Mouse (Mus musculus): ENCODE results near the gene Oaz2. TPM values are rescaled to one million over a fixed set of nuclear protein-coding genes. Genes with fewer than 3 reads are reported as not detected.
"Not testable (repeated sequence)": the region's sequence is repeated elsewhere in the genome, so short reads cannot be mapped to it uniquely, and the experiment has no call there.

Oaz2 gene
- total RNA-seq, 2 experiments from 2014 or later = 217 to 221 TPM

DNA sequence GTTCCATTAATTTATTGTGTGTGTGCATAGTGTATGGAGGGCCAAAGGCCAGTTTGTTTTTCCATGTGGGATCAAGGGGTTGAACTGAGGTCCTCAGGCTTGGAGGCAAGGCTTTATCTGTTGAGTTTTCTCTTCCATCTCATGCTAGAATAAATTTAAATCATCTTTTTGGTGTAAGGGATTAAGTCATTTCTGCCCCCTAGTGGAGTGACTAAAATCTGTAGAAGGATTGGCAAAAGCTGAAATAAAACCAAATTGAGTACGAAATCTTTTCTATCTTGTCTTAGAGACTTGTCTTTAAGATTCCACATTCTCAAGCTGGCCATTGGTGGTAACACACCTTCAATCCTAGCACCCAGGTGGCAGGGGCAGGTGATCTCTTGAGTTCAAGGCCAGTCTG is 15.2 kb downstream of the Oaz2 start:
- intact Hi-C loops (cut with DNase I) = no loop called here
- no peak for DNase-seq

- DNase-seq = no peak
- intact Hi-C loops (cut with DNase I) = loop anchor here (2.0 kb wide), 1 partner anchor 20 kb away; no protein-coding TSS in a partner anchor
These were observed 16.9 kb downstream of the Oaz2 start for GRCm38 (mm10) chr9:65684704-65685103.

DNA sequence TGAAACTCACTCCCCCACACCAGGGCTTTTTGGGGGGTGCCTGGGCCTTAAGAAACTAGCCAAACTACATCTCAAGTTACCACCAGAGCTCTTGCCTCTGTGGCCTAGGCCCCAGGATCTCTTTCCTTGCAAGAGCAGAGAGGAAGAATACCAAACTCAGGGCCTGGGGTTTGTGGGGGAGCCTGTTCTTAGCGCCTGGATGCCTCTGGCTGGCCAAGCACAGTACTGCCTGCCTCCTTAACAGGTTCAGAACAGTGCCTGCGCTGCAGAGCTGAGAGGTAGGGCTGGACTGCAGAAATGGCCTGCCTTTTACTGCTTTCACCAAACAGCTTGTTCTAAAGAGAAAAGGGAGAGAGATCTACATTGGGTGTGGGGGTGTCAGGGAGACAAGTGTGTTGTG is 22.1 kb downstream of the Oaz2 start:
- intact Hi-C loops (cut with DNase I); DNase-seq: not testable (repeated sequence)

DNA sequence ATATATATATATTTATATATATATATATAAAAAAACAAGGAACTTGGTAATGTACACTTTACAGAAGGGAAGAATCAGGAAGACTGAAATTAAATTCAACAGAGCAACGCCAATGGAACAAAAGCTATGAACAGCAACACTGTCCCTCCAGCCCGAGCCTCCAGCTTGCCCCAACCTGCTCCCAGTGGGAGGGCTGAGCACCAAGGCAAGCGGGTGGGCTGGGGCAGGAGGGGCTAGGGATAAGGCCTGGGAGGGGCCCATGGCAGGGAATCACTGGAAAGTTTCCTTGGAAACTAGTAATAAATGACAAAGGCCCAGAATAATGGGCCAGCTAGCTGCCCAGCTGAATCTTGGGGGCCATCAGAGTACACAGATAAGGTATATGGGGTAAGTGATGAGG is 24.7 kb downstream of the Oaz2 start:
- DNase-seq = no peak
- intact Hi-C loops (cut with DNase I) = no loop called here

GRCm38 (mm10) chr9:65692959-65693603 is 25.3 kb downstream of the Oaz2 start:
- no peak for DNase-seq
- intact Hi-C loops (cut with DNase I) = no loop called here

DNA sequence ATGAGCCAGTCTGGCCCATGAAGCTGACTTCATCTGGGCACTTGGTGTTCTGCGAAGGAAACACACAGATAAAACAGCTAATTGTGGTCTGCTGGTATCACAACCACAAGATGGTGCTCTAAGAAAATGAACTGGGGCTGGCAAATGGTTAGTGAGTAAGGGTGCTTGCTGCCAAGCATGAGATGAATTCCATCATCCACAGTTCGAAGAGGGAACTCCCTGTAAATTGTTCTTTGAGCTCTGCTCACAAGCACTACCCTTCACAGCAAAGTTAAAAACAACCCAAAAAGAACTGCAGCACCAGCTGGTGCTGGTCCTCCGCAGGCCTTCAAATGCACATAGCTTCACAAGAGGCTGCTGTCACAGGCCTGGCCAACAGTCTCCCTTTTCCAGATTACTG is 27.8 kb downstream of the Oaz2 start:
- peak in 1 of 2 experiments; percentile 23 for DNase-seq
- intact Hi-C loops (cut with DNase I) = loop anchor here (5.0 kb wide), 1 partner anchor 132 kb away; the partner anchor contains the start of gene Zfp609

- no peak for DNase-seq
- intact Hi-C loops (cut with DNase I) = loop anchor here (5.0 kb wide), 1 partner anchor 131 kb away; the partner anchor contains the start of gene Zfp609
These were observed 28.5 kb downstream of the Oaz2 start for GRCm38 (mm10) chr9:65696337-65696736.

DNA sequence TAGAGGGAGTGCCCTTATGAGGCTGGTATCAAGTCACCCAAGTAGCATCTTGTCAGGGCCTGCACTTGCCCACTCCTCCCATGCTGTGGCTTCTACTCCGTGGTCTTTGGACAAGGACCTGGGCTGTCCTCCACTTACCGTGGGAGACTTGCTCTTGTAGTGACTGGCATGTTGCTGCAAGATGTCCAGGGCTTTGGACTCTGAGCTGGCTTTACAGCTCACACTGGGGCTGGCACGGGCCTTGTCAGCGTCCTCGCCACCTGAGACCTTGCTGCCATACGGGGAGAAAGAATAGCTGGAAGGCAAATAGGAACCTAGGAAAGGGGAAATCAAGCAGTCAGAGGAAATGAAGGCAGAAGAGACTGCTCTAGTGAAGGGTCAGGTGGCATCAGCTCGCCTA is 29.6 kb downstream of the Oaz2 start:
- intact Hi-C loops (cut with DNase I) = loop anchor here (5.0 kb wide), 1 partner anchor 130 kb away; the partner anchor contains the start of gene Zfp609
- DNase-seq = no peak

DNA sequence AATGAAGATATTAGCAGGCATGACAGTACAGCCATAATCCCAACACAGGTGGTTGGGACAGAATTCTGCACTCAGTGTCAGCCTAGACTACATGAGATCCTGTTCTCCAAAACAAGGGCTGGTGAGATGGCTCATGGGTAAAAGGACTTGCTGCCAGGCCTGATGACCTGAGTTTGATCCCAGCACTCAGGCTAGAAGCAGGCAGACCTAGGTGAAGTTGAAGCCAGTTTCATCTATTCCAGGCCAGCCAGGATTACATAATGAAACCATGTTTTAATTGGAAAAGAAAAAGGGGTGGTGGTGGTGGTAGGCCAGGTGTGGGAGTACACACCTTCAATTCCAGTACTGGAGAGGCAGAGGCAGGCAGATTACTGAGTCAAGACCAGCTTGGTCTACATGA is 30.2 kb downstream of the Oaz2 start:
- intact Hi-C loops (cut with DNase I) = loop anchor here (5.0 kb wide), 1 partner anchor 129 kb away; the partner anchor contains the start of gene Zfp609
- DNase-seq = no peak

GRCm38 (mm10) chr9:65700504-65700903 is 32.7 kb downstream of the Oaz2 start:
- DNase-seq = no peak
- intact Hi-C loops (cut with DNase I) = loop anchor here (1.0 kb wide), 1 partner anchor 138 kb away; no protein-coding TSS in a partner anchor

DNA sequence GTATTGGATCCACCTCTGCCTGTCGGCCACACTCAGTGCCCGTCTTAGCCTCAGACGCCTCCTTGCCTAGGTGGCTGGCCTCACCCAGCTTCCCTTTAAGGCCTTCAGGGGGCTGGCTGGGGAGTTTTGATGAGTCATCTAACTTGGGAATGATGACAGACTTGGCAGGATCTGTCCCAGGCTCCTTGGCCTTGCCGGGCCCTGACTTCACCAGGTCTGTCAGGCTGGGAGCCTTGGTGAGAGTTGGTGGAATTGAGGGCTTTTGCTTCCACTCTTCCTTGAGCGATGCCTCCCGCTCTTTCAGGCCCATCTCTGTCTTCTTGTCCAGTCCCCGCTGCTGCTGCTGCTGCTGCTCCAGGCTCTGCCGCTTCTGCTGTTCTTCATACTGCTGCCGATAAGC is 34.5 kb downstream of the Oaz2 start:
- peak in 1 of 2 experiments; percentile 20 for DNase-seq
- intact Hi-C loops (cut with DNase I) = no loop called here

DNA sequence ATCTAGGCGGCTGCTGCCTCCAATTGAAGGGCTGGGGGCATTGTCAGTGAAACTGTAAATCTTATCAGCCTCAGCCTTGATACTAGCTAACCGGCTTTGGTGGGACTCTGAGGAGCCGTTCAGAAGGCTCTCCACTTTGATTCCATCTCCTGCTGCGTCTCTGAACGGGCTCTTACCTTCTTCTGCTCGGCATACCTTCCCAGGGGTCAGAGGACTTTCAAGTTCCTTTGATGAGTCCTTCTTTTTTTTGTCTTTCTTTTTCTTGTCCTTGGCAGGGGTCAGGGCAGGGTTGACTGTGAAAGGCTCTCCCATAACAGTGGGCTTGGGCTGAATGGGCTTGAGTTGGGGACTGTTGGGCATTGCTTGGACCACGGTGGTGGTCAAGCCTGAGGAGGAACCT is 35.4 kb downstream of the Oaz2 start:
- intact Hi-C loops (cut with DNase I) = no loop called here
- no peak for DNase-seq

- intact Hi-C loops (cut with DNase I) = no loop called here
- DNase-seq = no peak
These were observed 36.3 kb downstream of the Oaz2 start for GRCm38 (mm10) chr9:65703926-65704595.

DNA sequence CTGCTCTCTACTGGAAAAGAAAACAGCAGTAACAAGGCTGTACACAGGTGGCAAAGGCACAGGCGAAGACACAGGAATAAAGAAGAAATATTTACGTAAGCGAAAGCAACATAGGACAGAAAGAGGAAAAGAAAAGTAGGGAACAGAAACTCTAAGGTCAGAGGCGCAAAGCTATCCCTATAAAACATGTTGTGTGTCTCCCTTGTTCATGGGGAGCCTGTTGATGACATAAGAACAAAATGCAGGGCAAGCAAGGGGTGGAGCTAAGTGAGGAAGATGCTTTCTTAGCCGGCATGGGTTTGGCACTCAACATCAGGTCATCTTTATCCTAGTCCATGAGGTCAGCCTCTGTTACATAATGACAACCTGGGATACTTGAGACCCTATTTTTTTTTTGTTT is 50.4 kb downstream of the Oaz2 start:
- DNase-seq = no peak
- intact Hi-C loops (cut with DNase I) = no loop called here

DNA sequence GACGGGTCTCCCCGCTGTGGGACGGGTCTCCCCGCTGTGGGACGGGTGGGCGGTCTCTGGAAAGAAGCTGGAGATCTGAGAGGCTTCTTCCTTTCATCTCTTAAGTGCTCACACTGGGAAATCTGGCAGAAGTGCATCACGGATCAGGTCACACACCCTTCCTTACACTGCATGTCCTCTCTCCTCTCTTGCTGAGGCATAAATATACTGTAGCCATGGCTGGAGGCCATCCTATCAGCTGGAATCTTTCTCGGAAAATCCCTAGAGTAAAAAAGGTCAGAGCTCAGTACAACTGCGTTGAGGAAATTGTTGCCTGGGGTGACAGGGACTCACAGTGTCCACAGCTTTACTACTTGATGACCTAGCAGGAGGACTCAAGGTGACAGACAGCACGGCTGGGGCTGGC is 53.4 kb downstream of the Oaz2 start:
- intact Hi-C loops (cut with DNase I) = no loop called here
- no peak for DNase-seq

DNA sequence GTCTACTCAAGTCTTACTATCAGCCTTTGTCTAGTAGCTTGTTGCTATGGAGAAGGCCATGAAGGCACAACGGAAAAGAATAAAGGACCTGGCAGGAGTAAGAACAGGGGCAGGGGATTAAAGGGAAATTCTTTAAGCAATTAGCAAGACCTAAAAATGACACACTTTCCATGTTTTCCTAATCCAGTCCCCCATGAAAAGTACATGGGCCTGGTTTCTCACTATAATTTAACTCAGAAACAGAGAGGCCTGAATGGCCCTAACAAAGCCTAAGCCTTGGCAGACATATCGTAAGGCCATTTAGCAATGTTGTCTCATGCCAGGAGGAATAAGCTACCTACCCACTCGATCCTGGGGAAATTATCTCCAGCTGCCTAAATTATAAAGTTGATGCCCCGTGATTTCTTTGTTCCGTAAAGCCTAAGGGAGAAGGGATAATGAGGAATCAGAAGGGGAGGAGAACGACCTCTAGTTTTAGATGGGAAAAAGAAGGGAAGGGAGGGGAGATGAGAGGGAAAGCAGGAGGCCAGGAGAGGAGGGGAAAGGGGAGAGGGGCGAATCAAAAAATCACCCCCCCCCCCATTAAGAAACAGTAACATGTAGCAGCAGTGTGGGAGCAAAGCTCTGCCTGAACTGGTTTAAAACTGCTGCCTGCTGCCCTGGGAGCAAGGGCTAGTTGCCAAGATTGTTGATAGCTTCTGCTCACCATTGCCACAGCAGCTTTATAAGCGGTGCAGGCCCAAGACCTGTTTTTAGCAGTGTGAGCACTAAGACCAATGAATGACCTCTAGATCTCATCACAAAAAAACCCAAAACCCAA is 56.9 kb downstream of the Oaz2 start:
- DNase-seq = peak in 1 of 2 experiments; percentile 33
- intact Hi-C loops (cut with DNase I) = no loop called here

DNA sequence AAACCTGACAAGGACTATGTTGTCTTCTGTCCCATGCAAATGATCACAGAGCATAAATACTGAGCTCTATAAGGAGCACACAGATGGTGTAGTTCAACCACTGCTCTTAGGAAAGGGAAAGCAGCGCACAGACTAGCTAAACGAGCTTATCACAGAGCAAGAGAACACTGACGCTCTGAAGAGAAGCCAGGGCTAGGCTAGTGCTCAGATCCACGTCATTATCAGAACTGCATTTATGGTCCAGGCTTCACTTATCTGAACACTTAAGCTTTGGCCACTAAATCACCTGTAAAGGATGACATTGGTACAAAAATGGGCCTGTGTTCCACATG is 57.5 kb downstream of the Oaz2 start:
- intact Hi-C loops (cut with DNase I) = no loop called here
- no peak for DNase-seq

GRCm38 (mm10) chr9:65726431-65726830 is 58.6 kb downstream of the Oaz2 start:
- DNase-seq = no peak
- intact Hi-C loops (cut with DNase I) = no loop called here

DNA sequence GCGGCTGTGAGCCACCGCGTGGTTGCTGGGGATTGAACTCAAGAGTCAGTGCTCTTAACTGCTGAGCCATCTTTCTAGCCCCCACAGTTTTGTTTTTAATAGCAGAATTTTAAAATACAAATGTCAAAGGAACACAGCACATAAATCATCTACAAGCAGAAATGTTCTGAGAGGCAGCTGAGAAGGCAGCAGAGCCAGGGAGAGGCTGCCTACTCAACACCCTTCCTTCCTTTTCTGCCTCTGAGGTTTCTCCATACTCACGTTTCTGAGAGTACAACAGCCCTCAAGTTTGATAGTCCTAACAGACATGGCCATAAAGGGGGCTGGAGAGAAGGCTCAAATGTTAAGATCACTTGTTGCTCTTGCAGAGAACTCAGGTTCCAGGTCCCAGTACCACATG is 59.7 kb downstream of the Oaz2 start:
- DNase-seq = no peak
- intact Hi-C loops (cut with DNase I) = no loop called here

GRCm38 (mm10) chr9:65728588-65728987 is 60.8 kb downstream of the Oaz2 start:
- DNase-seq = no peak
- intact Hi-C loops (cut with DNase I) = no loop called here

GRCm38 (mm10) chr9:65734931-65735330 is 67.1 kb downstream of the Oaz2 start:
- no peak for DNase-seq
- intact Hi-C loops (cut with DNase I) = no loop called here

Data from gastrocnemius, postnatal 36 days (tissue).